Mouse (Mus musculus): ENCODE results near the gene Xkr8. TPM values are rescaled to one million over a fixed set of nuclear protein-coding genes. Genes with fewer than 3 reads are reported as not detected.
"Not testable (repeated sequence)": the region's sequence is repeated elsewhere in the genome, so short reads cannot be mapped to it uniquely, and the experiment has no call there.

Xkr8 gene
- polyA plus RNA-seq, 1 experiment from 2014 or later = 6.1 TPM

- H3K27me3 ChIP-seq (ENCODE audit: control insufficient read depth, insufficient read depth, low read length); ATAC-seq (replicated peaks; ENCODE audit: insufficient number of reproducible peaks, low FRiP score, low TSS enrichment, low read depth); H3K27ac ChIP-seq (replicated peaks; ENCODE audit: low read depth, low read length); H3K36me3 ChIP-seq (replicated peaks; ENCODE audit: control insufficient read depth, insufficient read depth, low read depth, low read length); H3K4me2 ChIP-seq (ENCODE audit: low read depth, low read length); H3K9me3 ChIP-seq (replicated peaks; ENCODE audit: control insufficient read depth, low read length); H3K4me1 ChIP-seq (ENCODE audit: control insufficient read depth, insufficient read depth, low read length); H3K4me3 ChIP-seq (ENCODE audit: low read depth, low read length); DNase-seq (ENCODE audit: low spot score); H3K9ac ChIP-seq (replicated peaks; ENCODE audit: low read length): not testable (repeated sequence)
- WGBS = 80% methylated on average over 3 of the region's 3 CpGs
Observed at GRCm38 (mm10) chr4:132763125-132763524, 30.8 kb upstream of the Xkr8 start.

GRCm38 (mm10) chr4:132762602-132763001 is 30.3 kb upstream of the Xkr8 start:
- no peak overlapping the region for H3K27ac ChIP-seq (replicated peaks; ENCODE audit: low read depth, low read length)
- no peak overlapping the region for H3K9ac ChIP-seq (replicated peaks; ENCODE audit: low read length)
- no peaks in the 10 kb centered on the region for H3K4me1 ChIP-seq (ENCODE audit: control insufficient read depth, insufficient read depth, low read length)
- no peak for DNase-seq (ENCODE audit: low spot score)
- H3K36me3 ChIP-seq (replicated peaks; ENCODE audit: control insufficient read depth, insufficient read depth, low read depth, low read length) = no peaks in the 10 kb centered on the region
- H3K9me3 ChIP-seq (replicated peaks; ENCODE audit: control insufficient read depth, low read length) = no peaks in the 10 kb centered on the region
- no peak overlapping the region for H3K4me3 ChIP-seq (ENCODE audit: low read depth, low read length)
- H3K27me3 ChIP-seq (ENCODE audit: control insufficient read depth, insufficient read depth, low read length) = no peaks in the 10 kb centered on the region
- no peak overlapping the region for H3K4me2 ChIP-seq (ENCODE audit: low read depth, low read length)
- ATAC-seq (replicated peaks; ENCODE audit: insufficient number of reproducible peaks, low FRiP score, low TSS enrichment, low read depth) = no peak
- WGBS = 76% methylated on average over 6 of the region's 6 CpGs

- H3K4me3 ChIP-seq (ENCODE audit: low read depth, low read length) = no peak overlapping the region
- WGBS = 74% methylated on average over 3 of the region's 3 CpGs
- ATAC-seq (replicated peaks; ENCODE audit: insufficient number of reproducible peaks, low FRiP score, low TSS enrichment, low read depth) (no peak), DNase-seq (ENCODE audit: low spot score) (no peak)
- H3K9ac ChIP-seq (replicated peaks; ENCODE audit: low read length) = no peak overlapping the region
- no peak overlapping the region for H3K4me2 ChIP-seq (ENCODE audit: low read depth, low read length)
- no peaks in the 10 kb centered on the region; the same call in 1 of the 2 replicates for H3K27me3 ChIP-seq (ENCODE audit: control insufficient read depth, insufficient read depth, low read length)
- H3K4me1 ChIP-seq (ENCODE audit: control insufficient read depth, insufficient read depth, low read length) = no peaks in the 10 kb centered on the region
- H3K36me3 ChIP-seq (replicated peaks; ENCODE audit: control insufficient read depth, insufficient read depth, low read depth, low read length) = no peaks in the 10 kb centered on the region
- no peaks in the 10 kb centered on the region for H3K9me3 ChIP-seq (replicated peaks; ENCODE audit: control insufficient read depth, low read length)
- H3K27ac ChIP-seq (replicated peaks; ENCODE audit: low read depth, low read length) = no peak overlapping the region
Observed at GRCm38 (mm10) chr4:132760296-132760695, 27.9 kb upstream of the Xkr8 start.

GRCm38 (mm10) chr4:132757633-132758351 is 25.4 kb upstream of the Xkr8 start:
- no peaks in the 10 kb centered on the region for H3K4me1 ChIP-seq (ENCODE audit: control insufficient read depth, insufficient read depth, low read length)
- DNase-seq (ENCODE audit: low spot score) (no peak), ATAC-seq (replicated peaks; ENCODE audit: insufficient number of reproducible peaks, low FRiP score, low TSS enrichment, low read depth) (no peak)
- H3K9me3 ChIP-seq (replicated peaks; ENCODE audit: control insufficient read depth, low read length) = no peaks in the 10 kb centered on the region
- no peak overlapping the region for H3K4me3 ChIP-seq (ENCODE audit: low read depth, low read length)
- no peak overlapping the region for H3K27ac ChIP-seq (replicated peaks; ENCODE audit: low read depth, low read length)
- no peak overlapping the region for H3K4me2 ChIP-seq (ENCODE audit: low read depth, low read length)
- 84% methylated on average over 7 of the region's 7 CpGs for WGBS
- H3K27me3 ChIP-seq (ENCODE audit: control insufficient read depth, insufficient read depth, low read length) = no peaks in the 10 kb centered on the region; the same call in 1 of the 2 replicates
- H3K36me3 ChIP-seq (replicated peaks; ENCODE audit: control insufficient read depth, insufficient read depth, low read depth, low read length) = no peaks in the 10 kb centered on the region
- H3K9ac ChIP-seq (replicated peaks; ENCODE audit: low read length) = no peak overlapping the region

GRCm38 (mm10) chr4:132756974-132757373 is 24.6 kb upstream of the Xkr8 start, which contains the start of gene Smpdl3b:
Smpdl3b (minus strand) TSS chr4:132757252.
- H3K27me3 ChIP-seq (ENCODE audit: control insufficient read depth, insufficient read depth, low read length) = no peaks in the 10 kb centered on the region; the same call in 1 of the 2 replicates
- H3K4me2 ChIP-seq (ENCODE audit: low read depth, low read length) = peak within 1 kb of the TSS; percentile 65
- H3K9me3 ChIP-seq (replicated peaks; ENCODE audit: control insufficient read depth, low read length) = no peaks in the 10 kb centered on the region
- H3K4me1 ChIP-seq (ENCODE audit: control insufficient read depth, insufficient read depth, low read length) = no peaks in the 10 kb centered on the region
- peak; percentile 81 for ATAC-seq (replicated peaks; ENCODE audit: insufficient number of reproducible peaks, low FRiP score, low TSS enrichment, low read depth)
- 1% methylated on average over 22 of the region's 22 CpGs for WGBS
- no peak within 1 kb of the TSS for H3K27ac ChIP-seq (replicated peaks; ENCODE audit: low read depth, low read length)
- peak within 1 kb of the TSS; percentile 24 for H3K4me3 ChIP-seq (ENCODE audit: low read depth, low read length)
- no peaks in the 10 kb centered on the region for H3K36me3 ChIP-seq (replicated peaks; ENCODE audit: control insufficient read depth, insufficient read depth, low read depth, low read length)
- peak within 1 kb of the TSS; percentile 47 for H3K9ac ChIP-seq (replicated peaks; ENCODE audit: low read length)
- DNase-seq (ENCODE audit: low spot score) = peak; percentile 92

- no peak for ATAC-seq (replicated peaks; ENCODE audit: insufficient number of reproducible peaks, low FRiP score, low TSS enrichment, low read depth)
- Histone ChIP-seq H3K9me3 (replicated peaks; ENCODE audit: control insufficient read depth, low read length) (no peaks in the 10 kb centered on the region), H3K9ac (replicated peaks; ENCODE audit: low read length) (no peak overlapping the region), H3K27me3 (ENCODE audit: control insufficient read depth, insufficient read depth, low read length) (no peaks in the 10 kb centered on the region; the same call in 1 of the 2 replicates), H3K4me1 (ENCODE audit: control insufficient read depth, insufficient read depth, low read length) (no peaks in the 10 kb centered on the region), H3K27ac (replicated peaks; ENCODE audit: low read depth, low read length) (no peak overlapping the region), H3K4me2 (ENCODE audit: low read depth, low read length) (no peak overlapping the region), H3K4me3 (ENCODE audit: low read depth, low read length) (no peak overlapping the region), H3K36me3 (replicated peaks; ENCODE audit: control insufficient read depth, insufficient read depth, low read depth, low read length) (no peaks in the 10 kb centered on the region)
- DNase-seq (ENCODE audit: low spot score) = no peak
- 80% methylated on average over 6 of the region's 6 CpGs for WGBS
Observed at GRCm38 (mm10) chr4:132752992-132753391, 20.6 kb upstream of the Xkr8 start.

- ATAC-seq (replicated peaks; ENCODE audit: insufficient number of reproducible peaks, low FRiP score, low TSS enrichment, low read depth) = no peak
- no peak overlapping the region for H3K4me2 ChIP-seq (ENCODE audit: low read depth, low read length)
- 82% methylated on average over 6 of the region's 6 CpGs for WGBS
Observed at GRCm38 (mm10) chr4:132749258-132749982, 17.1 kb upstream of the Xkr8 start.

GRCm38 (mm10) chr4:132748778-132749177 is 16.4 kb upstream of the Xkr8 start:
- no peaks in the 10 kb centered on the region for H3K27me3 ChIP-seq (ENCODE audit: control insufficient read depth, insufficient read depth, low read length)
- H3K4me1 ChIP-seq (ENCODE audit: control insufficient read depth, insufficient read depth, low read length) = no peaks in the 10 kb centered on the region
- no peak overlapping the region for H3K27ac ChIP-seq (replicated peaks; ENCODE audit: low read depth, low read length)
- H3K4me2 ChIP-seq (ENCODE audit: low read depth, low read length) = no peak overlapping the region
- DNase-seq (ENCODE audit: low spot score) = no peak
- no peak overlapping the region for H3K4me3 ChIP-seq (ENCODE audit: low read depth, low read length)
- H3K9me3 ChIP-seq (replicated peaks; ENCODE audit: control insufficient read depth, low read length) = no peaks in the 10 kb centered on the region
- ATAC-seq (replicated peaks; ENCODE audit: insufficient number of reproducible peaks, low FRiP score, low TSS enrichment, low read depth) = no peak
- no peak overlapping the region for H3K9ac ChIP-seq (replicated peaks; ENCODE audit: low read length)
- no peaks in the 10 kb centered on the region for H3K36me3 ChIP-seq (replicated peaks; ENCODE audit: control insufficient read depth, insufficient read depth, low read depth, low read length)
- WGBS = 93% methylated on average over 4 of the region's 4 CpGs

More at GRCm38 (mm10) chr4:132749258-132749982, 17.1 kb upstream of the Xkr8 start:
- Histone ChIP-seq H3K4me1 (ENCODE audit: control insufficient read depth, insufficient read depth, low read length) (no peaks in the 10 kb centered on the region), H3K36me3 (replicated peaks; ENCODE audit: control insufficient read depth, insufficient read depth, low read depth, low read length) (no peaks in the 10 kb centered on the region), H3K27ac (replicated peaks; ENCODE audit: low read depth, low read length) (no peak overlapping the region), H3K9ac (replicated peaks; ENCODE audit: low read length) (no peak overlapping the region), H3K4me3 (ENCODE audit: low read depth, low read length) (no peak overlapping the region), H3K9me3 (replicated peaks; ENCODE audit: control insufficient read depth, low read length) (no peaks in the 10 kb centered on the region), H3K27me3 (ENCODE audit: control insufficient read depth, insufficient read depth, low read length) (no peaks in the 10 kb centered on the region)
- DNase-seq (ENCODE audit: low spot score) = no peak
